Mouse (Mus musculus) ovary, adult 2 months (tissue): ENCODE data around the gene Abca14. TPM values are rescaled to one million over a fixed set of nuclear protein-coding genes. Genes with fewer than 3 reads are reported as not detected.

Experiments
- polyA plus RNA-seq: library from polyadenylated mRNA; depleted of rRNA; stranded (reverse); fragments of >200 nt; gene quantifications from 2 replicates; pipeline ENCODE4 v1.2.3, GENCODE M21; 2012; rRNA removed

Abca14 gene
- not detected in 2 replicates for polyA plus RNA-seq

DNA sequence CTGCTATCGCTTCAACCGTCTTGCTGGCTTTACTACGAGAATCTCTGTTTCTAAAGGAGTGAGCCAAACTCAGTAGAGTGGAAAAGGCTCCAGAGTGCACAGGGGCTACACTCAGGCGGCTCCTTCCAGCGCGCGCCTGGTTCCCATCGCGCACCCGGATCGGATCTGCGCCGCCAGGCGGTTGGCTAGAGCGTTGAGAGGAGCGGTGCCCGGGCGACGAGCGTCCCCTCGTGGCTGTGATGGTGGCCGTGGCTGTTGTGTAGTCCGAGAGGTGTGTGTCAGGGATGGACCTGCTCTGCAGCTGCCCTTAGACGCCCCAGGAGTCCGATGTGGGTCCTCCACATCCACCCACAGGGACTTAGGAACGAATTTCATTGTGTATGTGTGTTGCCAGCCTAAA is at the start of gene Abca14:
Abca14 (plus strand) TSS at position 173 of the 400 bp plus-strand sequence.

DNA sequence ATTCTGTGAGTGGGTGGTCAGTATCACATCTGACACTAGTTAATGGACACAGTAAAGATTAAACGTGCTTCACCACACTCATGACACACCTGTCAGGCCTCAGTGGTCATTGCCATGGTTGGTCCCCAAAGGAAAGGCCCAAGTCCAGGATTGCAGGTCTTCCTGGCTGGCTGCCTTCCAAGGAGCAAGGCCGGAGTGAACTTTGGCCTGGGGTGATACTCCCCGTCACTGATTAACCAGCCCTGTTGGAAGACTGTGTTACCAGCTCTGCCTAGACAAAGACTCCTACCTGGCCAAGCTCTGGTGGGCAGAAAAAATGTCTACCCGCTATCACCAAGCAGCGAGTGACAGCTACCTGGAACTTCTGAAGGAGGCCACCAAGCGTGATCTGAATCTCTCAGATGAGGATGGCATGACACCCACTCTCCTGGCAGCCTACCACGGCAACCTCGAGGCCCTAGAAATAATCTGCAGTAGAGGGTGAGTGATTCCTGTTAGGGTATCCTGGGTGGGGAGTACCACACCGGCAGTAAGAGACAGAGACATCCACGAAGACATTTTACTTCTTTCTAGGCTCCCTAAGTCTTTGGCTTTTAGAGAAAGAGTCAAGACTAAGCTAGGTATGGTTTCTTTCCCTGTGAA is 30.0 kb upstream of the Abca14 start, which contains the start of gene Anks4b:
Anks4b (plus strand) TSS at position 256 of the 642 bp plus-strand sequence.

DNA sequence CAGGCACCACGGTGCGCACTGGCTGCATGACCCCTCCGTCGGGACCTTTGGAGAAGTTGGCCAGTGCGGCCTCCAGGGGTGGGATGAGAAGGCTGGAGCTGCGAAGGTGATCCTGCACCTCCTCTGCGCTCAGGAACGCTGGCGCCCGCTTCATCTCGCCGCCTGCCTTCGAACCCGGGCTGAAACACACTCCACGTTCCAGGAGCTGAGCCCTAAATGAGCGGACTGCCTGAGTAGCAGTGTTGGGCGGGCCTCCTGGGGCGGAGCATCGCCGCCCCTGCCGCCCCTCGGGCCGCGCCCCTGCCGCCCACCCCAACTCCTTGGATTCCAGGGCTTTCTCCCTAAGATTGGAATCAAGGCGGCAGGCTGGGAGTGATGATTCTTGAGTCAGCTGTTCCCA is 2.0 kb upstream of the Abca14 start, which contains the start of gene Crym:
Crym (minus strand) TSS at position 341 of the 400 bp plus-strand sequence.

DNA sequence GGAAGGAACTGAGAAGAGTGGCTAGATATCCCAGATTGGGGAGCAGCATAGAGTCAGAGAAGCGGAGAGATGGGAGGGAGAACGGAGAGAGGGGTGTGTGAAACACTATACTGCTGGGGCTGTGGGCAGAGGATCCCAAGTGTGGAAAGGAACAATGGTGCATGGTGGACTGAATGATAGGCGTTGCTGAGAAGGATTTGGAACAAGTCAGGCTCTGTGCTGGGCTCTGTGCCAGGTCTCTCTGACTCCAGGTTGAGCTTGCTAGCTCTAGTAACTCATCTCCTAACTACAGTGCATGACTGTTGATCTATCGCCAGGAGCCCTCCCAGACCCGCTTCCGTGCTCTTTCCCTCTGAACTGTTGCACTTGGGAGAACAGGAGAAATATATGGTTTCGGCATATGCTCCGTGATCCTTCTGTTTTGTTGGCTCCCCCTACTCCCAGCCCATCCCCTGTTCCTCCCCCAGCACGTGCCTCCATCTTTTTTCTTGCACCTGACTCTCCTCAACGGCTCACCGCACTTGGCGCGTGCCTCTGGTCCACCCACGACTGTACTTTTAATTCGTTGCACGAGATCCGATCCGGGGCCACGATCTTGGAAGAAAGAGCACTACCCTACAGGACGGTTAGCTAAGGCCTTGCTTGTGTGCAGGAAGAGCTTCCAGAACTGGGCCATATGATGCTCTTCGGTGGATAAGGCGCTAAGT is 124.5 kb downstream of the Abca14 start, which contains the start of gene Abca15:
Abca15 (plus strand) TSS at position 584 of the 707 bp plus-strand sequence.

Other genes with a start within 250 kb of the Abca14 start
- gene Dnah3, start 108.7 kb upstream of the Abca14 start, polyA plus RNA-seq = 4.7 and 5.6 TPM in 2 replicates
- gene Tmem159, start 101.6 kb upstream of the Abca14 start, polyA plus RNA-seq = 40.0 and 49.9 TPM in 2 replicates
- gene Zp2, start 58.7 kb upstream of the Abca14 start, polyA plus RNA-seq = 36.6 and 49.7 TPM in 2 replicates
- gene Anks4b, start 30.1 kb upstream of the Abca14 start, polyA plus RNA-seq = 0.09 and 0.10 TPM in 2 replicates
- 1.3 and 1.6 TPM in 2 replicates for gene Crym, start 1.9 kb upstream of the Abca14 start, polyA plus RNA-seq
- gene Abca15, start 124.7 kb downstream of the Abca14 start, polyA plus RNA-seq = not detected in 2 replicates
- gene Abca16, start 205.7 kb downstream of the Abca14 start, polyA plus RNA-seq = not detected in 2 replicates